Mouse (Mus musculus) adrenal gland, adult (tissue): Measurements from ENCODE around the gene Susd4.

ENCODE experiments used
- DNase-seq, 2 experiments: peaks; one replicate each; pipeline ENCODE4 v3.0.0; 2022 to 2023; ENCODE audit warnings: low spot score in 1 of 2; ENCODE audit not compliant: inconsistent age in 2 of 2

The Susd4 gene

DNA sequence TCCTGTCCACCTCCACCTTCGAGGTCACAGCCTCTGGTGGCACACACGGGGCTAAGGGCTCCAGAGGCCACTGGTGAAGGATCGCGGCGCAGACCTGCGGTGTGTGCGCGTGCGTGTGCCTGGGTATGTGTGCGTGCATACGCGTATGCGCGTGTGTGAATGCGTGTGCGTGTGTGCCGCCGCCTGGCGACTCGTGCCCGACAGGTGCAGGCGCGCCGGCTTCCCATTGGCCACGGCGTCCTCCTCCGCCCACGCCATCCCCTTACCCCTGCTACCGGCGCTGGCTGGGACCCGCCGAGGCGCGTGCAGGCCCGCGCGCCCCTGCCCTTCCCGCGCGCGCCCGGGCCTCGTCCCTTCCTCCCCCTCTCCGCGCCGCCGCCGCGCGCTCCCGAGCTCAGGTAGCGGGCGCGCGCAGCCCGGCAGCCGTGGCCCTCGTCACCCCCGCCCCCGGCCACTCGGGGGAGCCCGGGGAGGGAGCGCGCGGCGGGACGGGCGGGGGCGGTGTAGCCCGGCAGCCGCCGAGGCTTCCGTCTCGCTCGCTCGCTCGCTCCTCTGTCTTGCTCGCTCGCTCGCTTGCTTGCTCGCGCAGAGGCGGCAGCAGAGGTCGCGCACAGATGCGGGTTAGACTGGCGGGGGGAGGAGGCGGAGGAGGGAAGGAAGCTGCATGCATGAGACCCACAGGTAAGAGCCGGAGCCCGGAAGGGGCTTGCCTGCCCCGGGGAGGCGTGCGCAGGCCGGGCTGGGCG lies at the start of gene Susd4:
Susd4 (plus strand) TSS at position 145 of the 746 bp plus-strand sequence.
- DNase-seq = peak; percentile 43 to 81

DNA sequence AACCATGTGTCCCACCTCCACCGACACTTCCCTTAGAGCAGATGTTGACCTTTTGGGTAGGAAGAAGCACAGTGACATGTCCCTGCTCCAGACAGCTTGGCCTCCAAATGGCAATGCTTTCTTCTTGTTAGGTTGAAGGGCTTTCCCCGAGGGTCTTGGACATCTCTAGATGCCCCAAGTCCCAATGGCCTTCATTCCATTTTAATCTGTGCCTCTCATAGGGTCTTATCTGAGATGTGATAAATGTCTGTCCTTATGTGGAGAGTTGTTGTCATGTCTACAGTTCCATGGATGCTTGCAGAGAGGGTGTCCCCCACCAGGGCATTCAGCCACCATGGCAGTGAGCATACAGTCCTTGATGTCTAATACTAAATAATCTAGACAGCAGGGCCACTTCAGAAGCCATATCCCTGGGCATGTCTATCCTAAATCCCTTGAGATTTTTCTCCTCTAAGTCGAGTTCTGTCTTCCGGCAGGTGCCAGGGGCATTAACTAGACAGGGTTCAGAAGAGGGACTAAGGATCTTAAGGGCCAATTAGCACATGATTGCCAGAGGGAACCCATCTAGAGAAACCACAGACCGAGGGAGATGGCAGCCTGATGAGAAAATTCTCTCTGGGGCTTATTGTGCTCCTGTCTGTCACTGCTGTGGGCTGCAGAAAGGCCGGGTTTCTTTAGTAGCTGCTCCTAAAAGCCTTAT lies 49.3 kb upstream of the Susd4 start:
- no peak for DNase-seq

DNA sequence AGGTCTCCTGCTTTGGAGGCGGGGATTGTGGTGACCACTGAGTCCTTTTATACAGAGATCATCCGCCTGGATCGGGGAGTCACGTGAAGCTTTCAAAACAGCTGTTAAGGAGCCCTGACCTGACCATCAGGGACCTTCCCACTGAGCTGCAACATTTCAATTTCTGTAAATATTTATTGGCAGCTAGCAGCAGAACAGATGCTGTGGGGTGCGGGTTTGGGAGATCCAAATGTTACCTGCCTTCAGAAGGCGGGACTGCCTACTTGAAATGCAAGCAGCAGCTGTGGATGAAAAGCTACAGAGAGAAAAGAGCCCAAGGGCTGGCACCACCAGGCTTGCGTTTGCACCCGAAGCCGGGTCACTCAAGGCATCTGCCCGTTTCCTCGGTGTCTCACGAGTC lies 36.1 kb upstream of the Susd4 start:
- no peak for DNase-seq

DNA sequence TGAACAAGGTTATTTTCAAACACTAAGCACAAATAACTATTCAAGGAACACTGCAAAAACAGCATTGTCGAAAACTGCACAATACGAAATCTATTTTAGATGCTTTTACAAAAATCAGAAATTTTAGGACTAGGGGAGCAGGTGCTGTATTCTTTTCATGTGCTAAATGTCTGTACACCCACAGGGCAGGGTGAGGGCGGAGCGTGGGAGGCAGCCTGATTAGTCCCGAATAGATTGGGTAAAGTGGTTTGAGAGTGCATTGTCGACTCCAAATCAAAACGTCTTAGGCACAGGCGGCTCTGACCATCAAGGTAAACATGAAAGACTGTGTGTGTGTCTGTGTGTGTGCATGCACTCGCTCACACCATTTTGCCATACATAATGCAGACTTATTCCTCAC lies 34.7 kb upstream of the Susd4 start:
- DNase-seq = no peak

DNA sequence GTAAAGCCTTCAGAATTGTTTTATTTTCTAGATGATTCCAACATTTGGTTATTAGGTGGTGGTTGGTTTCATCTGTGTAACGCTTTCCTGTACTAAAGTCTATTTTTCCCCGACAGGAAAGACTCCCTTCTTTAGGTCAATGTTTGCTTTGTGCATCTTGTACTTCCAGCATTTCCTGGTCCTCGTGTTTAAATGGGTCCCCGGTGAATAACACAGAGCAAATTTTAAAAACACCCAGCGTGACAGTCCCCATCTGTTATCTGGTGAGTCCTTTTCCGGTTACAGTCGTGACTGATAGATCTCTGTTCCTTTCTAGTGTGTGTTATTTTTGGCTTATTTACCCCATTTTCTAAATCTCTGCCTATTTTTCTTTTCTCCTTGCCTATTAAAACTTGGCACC lies 31.0 kb upstream of the Susd4 start:
- DNase-seq = no peak

DNA sequence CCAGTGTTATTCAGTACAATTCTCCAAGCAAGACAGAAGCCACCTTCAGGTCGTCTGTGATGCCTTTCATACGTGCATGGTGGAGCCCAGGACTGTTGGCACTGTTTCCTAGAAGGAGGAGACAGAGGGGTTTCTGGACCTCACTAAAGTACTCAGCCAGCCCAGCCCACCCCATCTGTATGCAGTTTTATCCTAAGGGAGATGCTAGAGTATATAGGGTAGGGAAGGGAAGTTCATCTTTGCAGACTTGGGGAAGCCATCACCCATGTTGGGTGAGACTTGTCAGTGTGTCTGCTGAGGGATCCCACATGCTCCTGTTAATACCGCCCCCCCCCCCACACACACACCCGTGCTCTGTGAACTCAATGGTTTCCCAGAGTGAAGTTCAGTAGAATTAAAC lies 27.8 kb upstream of the Susd4 start:
- no peak for DNase-seq

DNA sequence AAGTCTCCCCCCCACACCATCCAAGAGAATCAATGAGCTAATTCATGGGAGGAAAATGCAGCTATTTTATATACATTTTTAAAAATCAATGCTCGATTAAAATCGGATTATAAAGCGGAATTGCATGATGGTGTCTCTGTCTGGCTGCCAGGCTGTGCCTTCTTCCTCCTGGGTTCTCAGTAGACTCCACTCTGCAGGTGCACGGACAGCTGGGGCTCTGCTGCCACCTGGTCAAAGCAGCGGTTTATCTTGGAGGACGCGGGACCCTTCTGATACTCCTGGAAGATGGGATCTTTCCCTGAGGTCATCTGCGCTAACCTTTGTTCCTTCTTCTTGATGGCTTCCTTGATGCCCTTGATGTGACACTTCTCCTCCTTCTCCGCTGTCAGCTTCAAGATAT lies 16.6 kb upstream of the Susd4 start:
- DNase-seq = no peak

DNA sequence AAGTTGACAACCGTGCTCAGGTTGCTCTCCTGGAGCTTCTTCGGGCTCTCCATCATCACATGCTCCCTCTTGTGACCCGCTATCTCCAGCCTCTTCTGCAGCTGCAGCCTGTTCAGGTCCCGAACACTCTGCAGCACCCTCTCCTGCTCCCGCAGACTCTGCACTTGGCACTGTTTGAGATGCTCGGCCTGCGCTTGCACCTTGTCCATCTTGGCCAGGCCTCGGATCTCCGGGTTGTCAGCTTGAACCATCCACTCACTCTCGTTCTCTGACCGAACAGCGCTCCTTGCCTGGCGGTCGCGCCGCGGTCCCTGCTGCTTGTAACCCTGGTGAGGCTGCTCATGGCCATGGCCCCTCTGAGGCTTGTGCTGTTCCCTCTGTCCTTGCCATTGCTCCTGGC lies 15.8 kb upstream of the Susd4 start:
- DNase-seq = no peak

DNA sequence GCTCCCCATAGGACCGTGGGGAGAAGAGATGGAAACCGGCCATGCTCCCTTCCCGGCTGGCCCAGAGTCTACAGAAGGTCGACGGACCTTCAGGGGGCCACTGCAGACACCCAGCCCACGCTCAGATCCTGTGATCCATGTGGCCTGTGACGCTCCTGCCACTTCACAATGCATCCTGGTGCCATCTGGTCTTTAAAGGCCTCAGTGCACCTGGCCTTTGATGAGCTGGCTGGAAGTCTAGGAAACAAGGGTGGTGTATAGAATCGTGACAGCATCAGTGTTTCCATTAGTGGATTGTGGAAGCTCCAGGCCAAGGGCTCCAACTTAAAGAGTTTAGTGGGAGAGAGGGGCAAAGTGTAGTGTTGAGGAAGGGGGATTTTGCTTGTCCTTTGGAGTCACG lies 14.6 kb upstream of the Susd4 start, which contains the start of gene Ccdc185:
Ccdc185 (minus strand) TSS at position 101 of the 400 bp plus-strand sequence.
- no peak for DNase-seq

DNA sequence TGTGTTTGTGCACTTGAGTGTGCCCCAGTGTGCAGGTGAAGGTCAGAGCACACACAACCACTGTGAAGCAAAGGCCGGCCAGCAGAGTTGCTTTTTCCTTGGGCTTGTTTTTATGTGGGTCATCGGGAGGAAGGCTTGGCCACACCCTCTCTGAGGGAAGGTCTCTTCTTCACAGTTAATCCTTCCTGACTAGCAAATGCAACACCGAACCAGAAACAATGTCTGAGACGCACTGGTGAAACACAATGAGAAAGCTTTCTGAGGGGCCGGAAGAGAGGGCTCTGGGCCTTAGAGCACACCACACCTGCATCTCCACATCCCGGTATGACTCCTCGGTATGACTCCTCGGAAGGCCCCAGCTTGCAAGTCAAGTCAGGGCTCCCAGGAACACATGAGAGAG lies 12.4 kb upstream of the Susd4 start:
- DNase-seq = no peak

DNA sequence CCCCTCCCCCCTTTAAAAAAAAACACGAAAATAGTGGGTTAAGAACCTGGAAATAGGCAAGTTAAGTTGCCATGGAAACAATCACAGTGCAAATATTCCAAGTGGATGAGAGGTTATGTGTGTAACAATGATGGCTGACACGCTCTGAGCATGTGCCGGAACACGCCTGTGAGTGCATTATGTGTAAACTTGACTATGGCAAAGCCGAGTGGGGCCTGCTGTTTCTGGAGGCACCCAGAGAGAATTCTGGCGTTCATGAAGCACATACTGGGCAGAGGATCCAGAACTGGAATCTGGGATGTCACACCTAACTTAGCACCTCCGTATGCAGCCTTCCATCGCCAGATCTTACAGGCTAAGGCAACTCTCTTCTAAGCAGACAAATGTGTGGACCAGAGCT lies 10.0 kb upstream of the Susd4 start:
- DNase-seq = no peak

DNA sequence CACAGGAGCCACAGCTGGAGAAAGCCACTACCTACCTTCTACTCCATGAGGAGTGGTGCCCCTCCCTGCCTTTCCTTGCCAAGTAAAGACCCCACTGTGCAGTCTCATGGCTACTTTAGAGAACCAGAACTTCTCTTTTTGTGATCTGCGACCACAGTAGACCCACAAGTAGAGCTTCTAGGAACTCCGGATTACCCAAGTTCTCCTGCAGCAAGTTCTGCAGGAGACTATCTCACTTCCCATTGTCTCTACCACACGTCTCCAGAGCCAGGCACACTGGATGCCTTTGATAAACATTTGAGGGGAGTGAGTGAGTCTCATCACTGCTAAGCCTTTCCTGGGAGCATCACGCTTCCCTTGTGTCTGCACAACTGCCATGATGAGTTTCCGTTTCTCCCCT lies 8.8 kb upstream of the Susd4 start:
- no peak for DNase-seq

DNA sequence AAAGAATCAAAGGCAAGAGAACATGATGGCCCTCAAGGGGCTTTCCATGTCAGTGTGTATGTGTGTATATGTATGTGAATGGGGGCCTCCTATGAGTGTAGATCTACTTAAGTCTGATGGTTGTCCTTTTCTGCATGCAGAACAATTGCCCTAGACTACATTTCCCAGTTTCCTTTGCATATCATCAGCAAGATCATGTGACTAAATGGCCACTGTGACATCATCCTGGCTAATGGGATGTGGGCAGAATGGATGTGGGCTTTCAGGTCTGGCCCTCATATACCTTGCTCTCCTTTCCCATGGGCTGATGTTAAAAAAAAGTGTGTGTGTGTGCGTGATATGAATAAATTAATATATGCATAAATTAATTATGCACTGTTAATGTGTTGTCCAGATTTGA lies 4.9 kb upstream of the Susd4 start:
- DNase-seq = no peak

DNA sequence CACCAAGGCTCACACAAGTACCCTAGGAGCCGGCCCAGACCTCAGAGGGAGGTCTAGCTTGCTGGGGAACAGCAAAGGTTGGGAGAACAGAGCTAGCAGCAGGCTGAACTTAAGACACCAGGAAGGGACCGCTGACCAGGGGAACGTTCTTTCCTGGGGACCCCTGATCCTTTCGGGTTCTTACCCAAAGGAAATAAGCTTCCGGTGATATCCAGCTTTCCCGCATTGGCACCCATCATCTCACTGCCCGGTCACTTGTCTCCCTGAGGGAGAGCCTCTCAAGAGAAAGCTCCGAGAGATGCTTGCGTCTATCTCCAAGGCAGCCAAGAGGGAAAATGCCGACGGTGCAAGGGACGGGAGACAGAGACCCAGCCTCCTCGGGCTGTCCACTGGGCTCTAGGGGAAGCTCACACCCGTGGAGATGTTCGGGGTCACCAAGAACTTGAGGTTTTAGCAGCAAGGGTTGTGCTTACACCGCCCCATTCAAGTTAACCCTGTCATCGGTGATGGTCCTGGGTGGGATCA lies 407 bp upstream of the Susd4 start:
- no peak for DNase-seq

DNA sequence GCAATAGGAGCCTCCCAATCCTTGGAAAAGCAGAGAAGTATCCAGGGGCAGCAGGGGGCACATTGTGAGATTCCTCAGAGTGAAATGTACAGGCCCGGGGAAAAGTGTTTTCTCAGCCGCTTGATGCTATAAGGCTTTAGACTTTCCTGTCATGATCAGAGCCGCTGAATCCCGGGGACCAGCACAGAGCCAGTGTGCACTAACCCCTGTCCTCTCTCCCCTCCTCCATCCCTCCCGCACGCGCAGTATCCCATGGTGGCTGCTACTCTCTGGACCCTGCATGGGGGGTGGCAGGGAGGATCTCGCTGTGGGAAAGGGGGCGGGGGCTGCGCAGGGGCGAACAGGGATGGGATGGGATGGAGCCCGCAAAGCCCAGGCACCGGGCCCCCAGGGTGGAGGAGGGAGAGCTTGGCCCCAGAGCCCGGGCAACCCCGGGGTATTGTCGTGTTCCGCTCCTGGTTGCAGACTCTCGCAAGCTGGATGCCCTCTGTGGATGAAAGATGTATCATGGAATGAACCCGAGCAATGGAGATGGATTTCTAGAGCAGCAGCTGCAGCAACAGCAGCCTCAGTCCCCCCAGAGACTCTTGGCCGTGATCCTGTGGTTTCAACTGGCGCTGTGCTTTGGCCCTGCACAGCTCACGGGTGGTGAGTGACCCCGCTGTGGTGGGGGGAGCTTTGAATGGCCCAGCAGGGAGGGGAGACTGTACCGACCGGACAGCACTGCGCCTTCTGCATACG lies 1.1 kb downstream of the Susd4 start:
- DNase-seq = no peak

DNA sequence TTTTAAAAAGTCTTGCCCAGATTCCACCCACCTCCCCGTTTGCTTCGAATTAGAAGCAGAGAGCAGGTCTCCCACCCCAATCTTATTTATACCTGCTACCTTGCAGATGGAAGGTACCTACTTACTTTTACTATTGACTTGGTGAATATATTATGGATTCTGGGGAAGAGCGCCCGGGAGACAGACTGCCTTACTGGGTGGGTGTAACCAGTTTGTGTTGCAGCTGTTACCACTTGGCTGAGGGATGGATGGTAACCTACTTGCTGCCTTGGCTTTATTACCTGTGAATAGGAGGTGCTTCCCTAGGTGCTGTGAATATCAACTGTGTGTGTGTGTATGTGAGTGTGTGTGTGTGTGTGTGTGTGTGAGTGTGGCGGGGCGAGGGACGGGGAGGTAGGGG lies 11.9 kb downstream of the Susd4 start:
- no peak for DNase-seq

DNA sequence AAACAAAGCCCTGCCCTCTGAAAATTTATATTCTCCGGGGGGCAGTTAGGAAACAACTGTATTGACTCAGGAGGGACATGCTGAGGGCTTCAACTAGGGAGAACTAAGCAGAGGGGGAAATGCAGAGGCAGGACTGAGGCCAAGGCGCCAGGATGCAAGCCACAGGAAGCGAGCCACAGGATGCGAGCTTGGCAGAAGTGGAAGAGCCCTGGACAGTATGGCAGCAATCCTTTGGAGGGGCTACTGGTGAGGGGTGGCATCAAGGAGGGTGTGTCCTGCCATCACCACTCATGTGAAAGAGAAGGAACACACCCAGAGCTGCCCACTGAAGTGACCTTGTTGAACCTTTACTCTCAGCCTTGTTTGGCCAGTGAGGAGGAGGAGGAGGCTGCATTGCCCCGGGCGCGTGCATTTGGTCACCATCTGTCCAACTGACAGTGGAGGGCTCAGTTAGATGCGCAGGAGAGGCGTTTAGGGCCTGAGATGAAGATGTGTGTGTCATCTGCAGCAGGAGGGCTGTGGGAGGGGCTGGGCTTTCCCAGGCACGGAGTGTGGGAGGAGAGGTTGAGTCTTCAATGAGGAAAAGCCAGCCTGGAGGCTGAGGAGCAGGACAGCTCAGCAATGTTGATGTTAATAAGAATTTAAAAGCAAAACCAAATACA lies 13.2 kb downstream of the Susd4 start:
- no peak for DNase-seq

DNA sequence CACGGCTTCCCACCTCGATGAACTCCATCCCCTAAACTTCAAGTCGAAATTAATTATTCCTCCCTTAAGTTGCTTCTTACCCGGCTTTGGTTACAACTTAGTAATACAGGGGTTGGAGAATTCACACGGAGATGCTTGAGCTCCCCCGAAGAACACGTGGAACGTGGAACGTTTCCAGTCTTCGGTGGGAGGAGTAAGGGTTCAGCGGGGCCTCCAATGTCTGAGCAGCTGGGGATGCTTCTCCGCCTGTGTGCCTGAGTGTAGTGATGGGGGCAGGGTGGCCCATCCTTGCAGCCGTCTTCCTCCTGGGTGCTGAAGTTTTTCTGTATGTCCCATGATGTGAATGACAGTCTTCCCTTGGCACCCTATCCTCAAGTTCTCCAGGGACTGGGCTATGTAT lies 14.6 kb downstream of the Susd4 start:
- no peak for DNase-seq

DNA sequence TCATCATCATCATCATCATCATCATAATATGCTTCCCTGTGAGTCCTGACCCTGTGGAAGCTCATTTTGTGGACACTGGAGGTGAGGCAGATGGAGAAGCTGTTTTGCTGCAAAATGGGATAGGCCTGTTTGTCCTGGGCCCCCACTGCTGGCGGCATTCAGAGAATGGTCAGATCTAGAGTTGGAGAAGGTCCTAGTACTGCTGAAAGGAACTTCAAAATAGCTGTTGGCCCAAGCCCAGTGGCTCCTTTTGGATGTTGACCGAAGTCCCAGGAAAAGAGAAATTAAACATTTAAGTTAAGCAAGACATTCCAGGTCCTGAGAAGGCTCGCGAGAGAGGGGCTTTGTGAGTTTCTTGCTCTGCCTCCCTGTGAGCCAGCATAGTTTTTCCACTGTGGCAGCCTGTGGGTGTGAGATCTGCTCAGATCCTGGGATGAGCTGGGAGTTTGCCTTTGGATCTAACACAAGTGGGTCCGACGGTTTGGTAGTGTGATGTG lies 15.4 kb downstream of the Susd4 start:
- no peak for DNase-seq

DNA sequence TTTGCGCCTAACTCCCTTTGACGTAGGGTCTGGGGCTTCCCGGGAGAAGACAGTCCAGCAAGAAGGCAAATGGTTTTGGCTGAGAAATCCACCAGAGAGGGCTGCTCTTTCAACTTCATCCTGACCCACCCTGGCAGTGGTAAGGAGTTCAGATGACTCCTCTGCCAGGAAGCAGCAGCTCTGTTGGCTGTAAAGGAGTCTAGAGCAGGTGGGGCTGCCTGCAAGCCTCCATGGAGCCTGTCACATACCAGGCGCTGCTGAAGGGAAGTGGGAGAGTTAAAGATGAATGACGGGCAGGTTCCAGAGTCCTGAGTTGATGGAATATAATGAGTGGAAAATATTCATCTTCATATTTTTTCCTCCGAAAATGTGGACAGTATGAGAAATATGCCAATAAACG lies 20.1 kb downstream of the Susd4 start:
- no peak for DNase-seq

DNA sequence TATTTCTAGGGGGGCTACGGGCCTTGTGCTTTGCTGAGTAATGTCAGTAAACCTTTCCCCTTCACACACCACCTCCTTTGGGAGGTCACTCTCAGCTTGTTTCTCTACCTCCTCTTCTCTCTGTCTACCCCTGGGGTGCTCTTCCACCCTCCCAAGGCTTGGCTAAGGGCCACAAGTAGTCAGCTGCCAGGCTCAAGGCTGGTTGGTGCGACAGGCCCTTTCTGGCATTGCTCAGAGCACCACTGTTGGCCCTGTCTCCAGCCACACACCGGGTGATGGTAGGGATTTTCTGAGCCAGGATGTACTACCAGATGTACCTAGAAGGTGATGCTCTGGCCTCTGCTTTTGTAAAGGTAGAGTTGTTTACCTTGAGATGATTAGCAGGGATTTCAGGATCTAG lies 21.1 kb downstream of the Susd4 start:
- peak in 1 of 2 experiments; percentile 61 for DNase-seq
